Mouse (Mus musculus): ENCODE measurements around the gene Gm28051. TPM values are rescaled to one million over a fixed set of nuclear protein-coding genes. Genes with fewer than 3 reads are reported as not detected.

Gene Gm28051
- total and polyA plus RNA-seq, 3 experiments = not detected

GRCm38 (mm10) chr12:102684720-102685386 is 72.7 kb downstream of the Gm28051 start:
- DNase-seq = no peak

- no peak for DNase-seq
Observed at GRCm38 (mm10) chr12:102683979-102684378, 73.6 kb downstream of the Gm28051 start.

- DNase-seq = no peak
Observed at GRCm38 (mm10) chr12:102683438-102683837, 74.1 kb downstream of the Gm28051 start.

GRCm38 (mm10) chr12:102682722-102683299 is 74.8 kb downstream of the Gm28051 start:
- DNase-seq = peak; percentile 40

- peak; percentile 86 for DNase-seq
Observed at GRCm38 (mm10) chr12:102682085-102682484, 75.5 kb downstream of the Gm28051 start.

- DNase-seq = no peak
Observed at GRCm38 (mm10) chr12:102681590-102681989, 76.0 kb downstream of the Gm28051 start.

- DNase-seq = peak; percentile 81
Observed at GRCm38 (mm10) chr12:102678820-102679219, 78.7 kb downstream of the Gm28051 start.

- no peak for DNase-seq
Observed at GRCm38 (mm10) chr12:102677089-102677488, 80.5 kb downstream of the Gm28051 start.

GRCm38 (mm10) chr12:102674556-102674955 is 83.0 kb downstream of the Gm28051 start:
- no peak for DNase-seq

- no peak for DNase-seq
Observed at GRCm38 (mm10) chr12:102674123-102674522, 83.4 kb downstream of the Gm28051 start.

GRCm38 (mm10) chr12:102672857-102673839 is 84.4 kb downstream of the Gm28051 start:
- no peak for DNase-seq

GRCm38 (mm10) chr12:102672176-102672575 is 85.4 kb downstream of the Gm28051 start:
- DNase-seq = no peak

GRCm38 (mm10) chr12:102670848-102671247 is 86.7 kb downstream of the Gm28051 start:
- DNase-seq = no peak

Small RNA genes lying within 50 kb of the gene (microRNA-seq; reads per million reads assigned to microRNA genes)
- gene Mir1936 = 0.41 to 0.44 reads per million in 2 experiments

Other genes starting within 250 kb of the Gm28051 start
- gene Chga, start 202.8 kb downstream of the Gm28051 start, total RNA-seq (2021) = 1,000 to 10,000 TPM; 1,470 to 2,168 TPM
- gene Chga, start 202.8 kb downstream of the Gm28051 start, polyA plus RNA-seq (2012; rRNA removed) = 4,298 and 5,253 TPM in 2 replicates
- gene Itpk1, start 52.8 kb downstream of the Gm28051 start, total RNA-seq (2021) = 10 to 100 TPM; 54.9 to 99.2 TPM
- gene Itpk1, start 52.8 kb downstream of the Gm28051 start, polyA plus RNA-seq (2012; rRNA removed) = 50.8 and 70.9 TPM in 2 replicates
- gene Moap1, start 14.1 kb downstream of the Gm28051 start, total RNA-seq (2021) = 1 to 10 TPM; 3.7 to 7.9 TPM
- gene Moap1, start 14.1 kb downstream of the Gm28051 start, polyA plus RNA-seq (2012; rRNA removed) = 0.56 and 0.81 TPM in 2 replicates
- 1 to 10 TPM; 7.5 to 8.5 TPM for gene Tmem251, start 14.0 kb downstream of the Gm28051 start, total RNA-seq (2021)
- 3.4 TPM in 2 replicates for gene Tmem251, start 14.0 kb downstream of the Gm28051 start, polyA plus RNA-seq (2012; rRNA removed)
- 10 to 100 TPM; 11.6 to 11.7 TPM for gene Gon7, start within 50 bp of the Gm28051 start, total RNA-seq (2021)
- 8.7 and 12.7 TPM in 2 replicates for gene Gon7, start within 50 bp of the Gm28051 start, polyA plus RNA-seq (2012; rRNA removed)
- gene Ubr7, start 202 bp upstream of the Gm28051 start, total RNA-seq (2021) = 10 to 100 TPM; 31.0 to 32.4 TPM
- 8.6 and 9.1 TPM in 2 replicates for gene Ubr7, start 202 bp upstream of the Gm28051 start, polyA plus RNA-seq (2012; rRNA removed)
- 1 to 10 TPM; 7.4 to 7.9 TPM for gene Gm20604, start 907 bp upstream of the Gm28051 start, total RNA-seq (2021)
- gene Gm20604, start 907 bp upstream of the Gm28051 start, polyA plus RNA-seq (2012; rRNA removed) = 0.32 and 0.43 TPM in 2 replicates
- gene Btbd7, start 120.7 kb upstream of the Gm28051 start, total RNA-seq (2021) = 10 to 100 TPM; 37.4 to 49.2 TPM
- 8.7 and 9.5 TPM in 2 replicates for gene Btbd7, start 120.7 kb upstream of the Gm28051 start, polyA plus RNA-seq (2012; rRNA removed)
- gene Cox8c, start 141.6 kb upstream of the Gm28051 start, total RNA-seq (2021) = not detected
- gene Cox8c, start 141.6 kb upstream of the Gm28051 start, polyA plus RNA-seq (2012; rRNA removed) = not detected in 2 replicates
- 1 to 10 TPM; 4.4 to 8.1 TPM for gene Unc79, start 191.1 kb upstream of the Gm28051 start, total RNA-seq (2021)
- gene Unc79, start 191.1 kb upstream of the Gm28051 start, polyA plus RNA-seq (2012; rRNA removed) = 1.5 and 3.7 TPM in 2 replicates

All from adrenal gland, adult 2 months (tissue).